Mouse (Mus musculus): ENCODE measurements at regions not wholly inside any gene's neighbourhood (a gene's known extent, or its start where the extent isn't known, plus 50 kb on each side); places are given as distances from the start of the nearest gene placed in this dataset.

DNA sequence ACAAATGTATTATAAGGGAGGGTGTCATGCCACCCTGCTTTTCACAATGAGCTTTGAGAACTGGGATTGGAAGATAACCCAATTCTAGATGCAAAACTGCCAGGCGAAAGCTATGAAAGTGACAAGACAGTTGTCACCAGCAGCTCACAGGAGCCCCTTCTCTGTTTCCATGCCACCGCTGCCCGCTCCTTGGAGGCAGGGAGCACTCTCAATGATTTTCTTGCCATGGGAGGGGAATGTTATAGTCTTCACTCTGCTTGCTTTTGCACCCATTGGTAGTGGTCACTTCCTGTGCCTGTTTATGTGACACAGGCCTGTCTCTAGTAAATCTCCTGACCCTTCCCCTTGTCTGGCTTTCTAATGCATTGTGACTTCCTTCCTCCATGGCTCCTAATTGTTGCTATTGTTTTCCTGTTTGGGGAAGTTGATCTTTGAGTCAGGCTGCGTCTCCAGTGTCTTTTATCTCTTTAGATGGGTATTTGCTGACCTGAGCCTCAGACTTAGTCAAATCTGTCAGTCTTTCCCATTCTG is 143.4 kb downstream of the Tpra1 start:
- Histone ChIP-seq H3K9me3 (replicated peaks) (no peaks in the 10 kb centered on the region), H3K4me3 (ENCODE audit: low read depth, low read length) (no peak overlapping the region), H3K36me3 (replicated peaks) (no peaks in the 10 kb centered on the region), H3K4me1 (ENCODE audit: insufficient read depth, low read depth, low read length) (no peaks in the 10 kb centered on the region), H3K27me3 (ENCODE audit: insufficient read depth, low read length) (peaks cover 14% of the 10 kb centered on the region; the same call in 1 of the 2 replicates)
- ATAC-seq (ENCODE audit: extremely low read depth, insufficient number of reproducible peaks, low FRiP score, poor library complexity, severe bottlenecking): no peak
- no peak for DNase-seq (ENCODE audit: low spot score)
- no peak for TF ChIP-seq CTCF (IDR thresholded peaks at IDR 0.05; ENCODE audit: low read depth, low read length)
- no peak for TF ChIP-seq POLR2AphosphoS5 (IDR thresholded peaks at IDR 0.05; ENCODE audit: insufficient replicate concordance, low read depth, low read length)
- TF ChIP-seq GATA2 (IDR thresholded peaks at IDR 0.05; ENCODE audit: borderline replicate concordance, low read depth, low read length): no peak
- no peak for TF ChIP-seq GATA1 (IDR thresholded peaks at IDR 0.05; ENCODE audit: borderline replicate concordance, low read length)
- no peak for TF ChIP-seq TAL1 (conservative IDR thresholded peaks at IDR 0.05; ENCODE audit: low read depth, low read length)

DNA sequence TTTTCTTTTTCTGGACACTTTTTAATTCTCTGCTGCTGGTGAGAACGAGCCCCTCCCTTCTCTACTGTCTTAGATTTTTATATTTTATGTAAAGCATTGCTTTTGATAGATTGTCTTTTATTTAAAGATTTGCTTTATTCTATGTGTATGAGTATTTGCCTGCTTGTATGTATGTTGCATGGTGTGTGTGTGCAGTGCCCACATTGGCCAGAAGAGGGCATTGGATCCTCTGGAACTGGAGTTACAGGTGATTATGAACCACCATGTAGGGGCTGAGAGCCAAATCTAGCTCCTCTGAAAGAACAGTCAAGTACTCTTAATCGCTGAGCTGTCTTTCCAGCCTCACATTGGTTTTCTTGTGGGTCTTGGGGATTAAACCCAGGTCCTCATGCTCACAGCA is 144.4 kb downstream of the Tpra1 start:
- H3K4me1 ChIP-seq (ENCODE audit: insufficient read depth, low read depth, low read length): no peaks in the 10 kb centered on the region
- H3K9me3 ChIP-seq (replicated peaks): no peaks in the 10 kb centered on the region
- no peak for TF ChIP-seq GATA2 (IDR thresholded peaks at IDR 0.05; ENCODE audit: borderline replicate concordance, low read depth, low read length)
- no peak for TF ChIP-seq CTCF (IDR thresholded peaks at IDR 0.05; ENCODE audit: low read depth, low read length)
- no peak for TF ChIP-seq POLR2AphosphoS5 (IDR thresholded peaks at IDR 0.05; ENCODE audit: insufficient replicate concordance, low read depth, low read length)
- TF ChIP-seq GATA1 (IDR thresholded peaks at IDR 0.05; ENCODE audit: borderline replicate concordance, low read length): no peak
- TF ChIP-seq TAL1 (conservative IDR thresholded peaks at IDR 0.05; ENCODE audit: low read depth, low read length): no peak
- H3K4me3 ChIP-seq (ENCODE audit: low read depth, low read length): no peak overlapping the region
- ATAC-seq (ENCODE audit: extremely low read depth, insufficient number of reproducible peaks, low FRiP score, poor library complexity, severe bottlenecking) (no peak), DNase-seq (ENCODE audit: low spot score) (no peak)
- peaks cover 14% of the 10 kb centered on the region; the same call in 1 of the 2 replicates for H3K27me3 ChIP-seq (ENCODE audit: insufficient read depth, low read length)
- H3K36me3 ChIP-seq (replicated peaks): no peaks in the 10 kb centered on the region

DNA sequence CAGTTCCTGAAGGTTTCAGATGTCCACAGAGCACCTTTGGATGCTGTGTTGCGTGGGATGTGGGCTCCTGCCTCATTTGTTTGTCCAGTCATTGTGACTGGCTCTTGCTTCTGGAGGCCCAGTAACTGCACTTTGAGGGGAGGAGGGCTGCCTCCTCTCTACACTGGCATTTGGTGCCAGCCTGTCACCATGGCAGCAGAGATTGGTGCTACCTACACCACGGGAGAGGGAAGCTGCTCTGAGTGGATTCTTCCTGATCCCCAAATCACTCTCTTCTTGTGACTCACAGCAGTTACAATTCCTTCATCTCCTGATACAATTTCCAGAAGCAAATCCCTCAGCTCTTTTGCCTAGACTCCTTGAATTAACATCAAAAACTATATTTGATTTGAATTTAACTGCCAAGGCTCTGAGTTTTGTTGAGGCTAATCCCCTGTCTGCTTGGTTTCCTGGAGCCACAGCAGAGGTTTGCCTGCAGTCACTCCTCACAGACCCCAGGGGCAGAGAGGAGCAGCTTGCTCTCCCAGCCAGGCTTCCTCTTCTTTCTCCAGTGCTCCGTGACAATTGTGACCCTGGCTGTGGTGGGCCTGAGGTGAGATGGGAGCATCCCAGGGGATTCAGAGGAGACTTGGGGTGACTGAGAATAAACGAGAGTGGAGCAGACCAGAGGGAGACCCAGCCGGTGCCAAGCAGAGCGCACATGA is 145.7 kb downstream of the Tpra1 start:
- DNase-seq (ENCODE audit: low spot score) (no peak), ATAC-seq (ENCODE audit: extremely low read depth, insufficient number of reproducible peaks, low FRiP score, poor library complexity, severe bottlenecking) (no peak)
- Histone ChIP-seq H3K36me3 (replicated peaks) (no peaks in the 10 kb centered on the region), H3K9me3 (replicated peaks) (no peaks in the 10 kb centered on the region), H3K4me3 (ENCODE audit: low read depth, low read length) (no peak overlapping the region), H3K27me3 (ENCODE audit: insufficient read depth, low read length) (peaks cover 8% of the 10 kb centered on the region; the same call in 1 of the 2 replicates), H3K4me1 (ENCODE audit: insufficient read depth, low read depth, low read length) (no peaks in the 10 kb centered on the region)
- TF ChIP-seq GATA2 (IDR thresholded peaks at IDR 0.05; ENCODE audit: borderline replicate concordance, low read depth, low read length) (no peak), GATA1 (IDR thresholded peaks at IDR 0.05; ENCODE audit: borderline replicate concordance, low read length) (no peak), TAL1 (conservative IDR thresholded peaks at IDR 0.05; ENCODE audit: low read depth, low read length) (no peak), CTCF (IDR thresholded peaks at IDR 0.05; ENCODE audit: low read depth, low read length) (no peak), POLR2AphosphoS5 (IDR thresholded peaks at IDR 0.05; ENCODE audit: insufficient replicate concordance, low read depth, low read length) (no peak)

DNA sequence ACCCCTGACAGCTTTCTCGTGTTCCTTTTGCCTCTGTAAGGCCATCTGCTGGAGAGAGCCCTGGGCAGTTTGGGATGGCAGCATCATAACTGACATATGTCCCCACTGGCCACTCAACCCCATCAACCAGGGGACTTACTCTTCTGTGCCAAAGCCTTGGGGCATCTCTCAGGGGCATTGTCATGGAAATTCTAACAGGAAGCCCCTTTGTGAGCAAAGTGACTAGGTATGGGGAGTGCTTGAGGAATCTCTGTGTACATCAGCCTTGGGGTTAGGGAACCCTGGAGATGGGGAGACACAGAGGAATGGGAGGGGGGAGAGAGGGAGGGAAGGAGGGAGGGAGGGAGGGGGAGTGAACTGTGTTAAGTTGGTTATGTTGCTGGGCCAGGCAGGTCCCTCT is 147.2 kb downstream of the Tpra1 start:
- no peak overlapping the region for H3K4me3 ChIP-seq (ENCODE audit: low read depth, low read length)
- no peak for ATAC-seq (ENCODE audit: extremely low read depth, insufficient number of reproducible peaks, low FRiP score, poor library complexity, severe bottlenecking)
- no peak for DNase-seq (ENCODE audit: low spot score)
- H3K9me3 ChIP-seq (replicated peaks): no peaks in the 10 kb centered on the region
- H3K27me3 ChIP-seq (ENCODE audit: insufficient read depth, low read length): peaks cover 6% of the 10 kb centered on the region; the same call in 1 of the 2 replicates
- TF ChIP-seq CTCF (IDR thresholded peaks at IDR 0.05; ENCODE audit: low read depth, low read length) (no peak), GATA1 (IDR thresholded peaks at IDR 0.05; ENCODE audit: borderline replicate concordance, low read length) (no peak), POLR2AphosphoS5 (IDR thresholded peaks at IDR 0.05; ENCODE audit: insufficient replicate concordance, low read depth, low read length) (no peak), TAL1 (conservative IDR thresholded peaks at IDR 0.05; ENCODE audit: low read depth, low read length) (no peak)
- no peaks in the 10 kb centered on the region for H3K36me3 ChIP-seq (replicated peaks)
- no peaks in the 10 kb centered on the region for H3K4me1 ChIP-seq (ENCODE audit: insufficient read depth, low read depth, low read length)

DNA sequence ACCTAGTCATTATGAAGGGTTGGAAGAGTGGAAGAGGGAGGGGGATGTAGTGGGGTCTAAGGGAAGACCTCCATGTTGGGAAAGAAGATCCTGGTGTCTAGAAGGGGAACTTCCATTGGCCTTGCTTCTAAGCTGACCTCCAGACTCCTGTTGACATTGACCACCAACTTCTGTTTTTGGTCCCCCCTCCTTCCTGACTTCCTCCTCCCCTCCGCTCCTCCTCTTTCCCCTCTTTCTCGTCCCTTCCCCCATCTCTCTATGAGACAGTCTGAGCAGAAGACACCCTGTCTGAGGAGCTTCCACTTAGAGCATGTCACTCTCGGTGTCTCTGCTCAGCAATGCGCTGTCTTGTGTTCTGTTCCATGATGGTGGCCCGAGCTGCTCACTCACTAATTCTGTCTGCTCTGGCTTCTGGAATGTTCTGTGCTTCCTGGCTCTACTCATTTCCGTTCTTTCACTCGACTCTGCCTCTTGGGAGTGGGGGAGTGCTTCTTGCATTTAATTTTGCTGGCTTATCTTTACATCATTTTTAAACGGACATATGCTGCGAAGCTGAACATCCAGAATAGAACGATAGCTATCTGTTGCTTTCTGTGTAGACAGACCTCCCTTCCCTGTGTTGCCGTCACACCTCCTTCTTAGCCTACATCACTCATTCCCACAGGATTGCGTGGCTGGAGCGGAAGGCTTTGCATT is 148.7 kb downstream of the Tpra1 start:
- TF ChIP-seq TAL1 (conservative IDR thresholded peaks at IDR 0.05; ENCODE audit: low read depth, low read length) (no peak), GATA1 (IDR thresholded peaks at IDR 0.05; ENCODE audit: borderline replicate concordance, low read length) (no peak), CTCF (IDR thresholded peaks at IDR 0.05; ENCODE audit: low read depth, low read length) (no peak), GATA2 (IDR thresholded peaks at IDR 0.05; ENCODE audit: borderline replicate concordance, low read depth, low read length) (no peak), POLR2AphosphoS5 (IDR thresholded peaks at IDR 0.05; ENCODE audit: insufficient replicate concordance, low read depth, low read length) (no peak)
- Histone ChIP-seq H3K9me3 (replicated peaks) (no peaks in the 10 kb centered on the region), H3K27me3 (ENCODE audit: insufficient read depth, low read length) (peaks cover 2% of the 10 kb centered on the region; the same call in 1 of the 2 replicates), H3K4me1 (ENCODE audit: insufficient read depth, low read depth, low read length) (no peaks in the 10 kb centered on the region), H3K4me3 (ENCODE audit: low read depth, low read length) (no peak overlapping the region), H3K36me3 (replicated peaks) (no peaks in the 10 kb centered on the region)
- DNase-seq (ENCODE audit: low spot score) (no peak), ATAC-seq (ENCODE audit: extremely low read depth, insufficient number of reproducible peaks, low FRiP score, poor library complexity, severe bottlenecking) (no peak)
